Mouse (Mus musculus) E14TG2a.4 (cell line): ENCODE measurements at regions not wholly inside any gene's neighbourhood (a gene's known extent, or its start where the extent isn't known, plus 50 kb on each side); places are given as distances from the start of the nearest gene placed in this dataset.

Experiments
- CTCF ChIP-seq: conservative IDR thresholded peaks from 2 replicates; pipeline ENCODE4 v1.5.1; 2014; ENCODE audit warnings: low read length
- POU5F1 ChIP-seq: IDR thresholded peaks from 2 replicates; pipeline ENCODE4 v1.6.1; 2014; ENCODE audit warnings: low read length, borderline replicate concordance

DNA sequence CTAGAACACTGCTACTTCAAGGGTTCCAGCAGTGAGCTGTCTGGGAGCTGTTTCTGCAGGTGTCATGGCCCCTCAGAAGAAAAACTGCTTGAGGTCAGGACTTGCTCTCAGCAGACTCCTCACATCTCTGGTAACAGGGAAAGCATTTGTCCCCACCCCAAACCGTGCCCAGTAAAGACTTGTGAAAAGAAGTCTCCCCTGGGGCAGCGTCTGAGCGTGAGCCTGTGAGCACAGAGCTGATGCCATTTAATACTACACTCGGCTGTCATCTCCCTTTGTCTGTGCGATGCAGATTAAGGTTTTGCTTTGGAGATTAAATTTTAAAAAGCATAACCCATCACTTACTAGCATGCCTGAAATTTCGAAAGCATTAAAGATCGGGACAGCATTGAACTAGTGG is 261.9 kb downstream of the Wdr11 start:
- TF ChIP-seq CTCF (no peak), POU5F1 (no peak)
